Comparison of ENCODE assay signal across 25 mouse cellular contexts in the genomic region with DNA sequence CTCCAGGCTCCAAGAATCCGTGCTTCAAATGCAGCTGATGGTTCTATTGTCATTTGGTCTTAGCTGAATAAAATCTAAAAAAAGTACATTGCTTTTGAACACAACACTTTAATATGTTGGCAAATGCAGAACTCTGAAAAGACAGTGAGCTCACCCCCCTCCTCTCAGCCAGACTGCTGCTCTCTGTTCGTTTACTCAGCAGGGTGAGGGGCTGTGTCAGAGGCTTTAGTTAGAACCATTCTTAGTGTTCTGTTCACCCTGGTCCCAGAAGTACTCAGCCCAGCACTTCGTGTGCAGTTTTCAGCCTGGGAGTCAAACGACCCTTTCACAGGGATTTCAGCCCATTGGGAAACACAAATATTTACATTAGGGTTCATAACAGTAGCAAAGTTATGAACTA. TPM values are rescaled to one million over a fixed set of nuclear protein-coding genes. Genes with fewer than 3 reads are reported as not detected.
"Had no signal": no experiment of that assay in that cellular context is flagged by ENCODE, and none has a peak within 500 bp of the region (broad histone marks: within the 10 kb centered on the region; RNA-seq: fewer than 3 reads in every experiment).

No protein-coding gene starts in this region.

- H3K27ac ChIP-seq: gastrocnemius, adult 2 months; hindbrain, embryonic 10.5 days; hindbrain, embryonic 12.5 days; hindbrain, embryonic 14.5 days; layer of hippocampus, adult 2 months; left cerebral cortex, adult 2 months; limb, embryonic 10.5 days; limb, embryonic 12.5 days; liver, embryonic 13.5 days had no signal

- H3K4me1 ChIP-seq: liver, embryonic 13.5 days had no signal

- H3K9me3 ChIP-seq: heart, embryonic 12.5 days; hindbrain, embryonic 10.5 days; hindbrain, embryonic 12.5 days; limb, embryonic 10.5 days; limb, embryonic 12.5 days; liver, embryonic 13.5 days had no signal

- H3K27me3 ChIP-seq: heart, embryonic 12.5 days; hindbrain, embryonic 12.5 days; limb, embryonic 12.5 days; liver, embryonic 13.5 days had no signal

- H3K4me3 ChIP-seq: gastrocnemius, adult 2 months; heart, embryonic 12.5 days; hindbrain, embryonic 10.5 days; hindbrain, embryonic 12.5 days; layer of hippocampus, adult 2 months; left cerebral cortex, adult 2 months; limb, embryonic 10.5 days; limb, embryonic 12.5 days; liver, embryonic 13.5 days had no signal

- DNase-seq: gastrocnemius, adult 2 months; gastrocnemius, postnatal 10 days; gastrocnemius, postnatal 25 days; heart, postnatal 10 days; heart, postnatal 4 days; kidney, adult 18-20 months; kidney, adult 8-10 months; kidney, postnatal 10 days; kidney, postnatal 25 days; kidney, postnatal 4 days; liver; liver, embryonic 13.5 days had no signal

RNA-seq across cellular contexts. Expression of gene Kcnmb3, which starts 23.6 kb away (rescaled TPM):
- total RNA-seq: gastrocnemius, adult 2 months; gastrocnemius, postnatal 25 days; granulocyte monocyte progenitor cell, adult 5-6 weeks; left cerebral cortex, adult 2 months had no signal
- polyA plus RNA-seq: heart, embryonic 12.5 days; heart, embryonic 14.5 days; hindbrain, embryonic 10.5 days; intestine, embryonic 16.5 days; kidney, embryonic 14.5 days; limb, embryonic 14.5 days; liver, embryonic 13.5 days had no signal
